Mouse (Mus musculus): Measurements from ENCODE around the gene Hist1h2bn. TPM values are rescaled to one million over a fixed set of nuclear protein-coding genes. Genes with fewer than 3 reads are reported as not detected.
"Not testable (repeated sequence)": the region's sequence is repeated elsewhere in the genome, so short reads cannot be mapped to it uniquely, and the experiment has no call there.

Gene Hist1h2bn
- polyA plus RNA-seq, 1 experiment from 2014 or later, result not detected

DNA sequence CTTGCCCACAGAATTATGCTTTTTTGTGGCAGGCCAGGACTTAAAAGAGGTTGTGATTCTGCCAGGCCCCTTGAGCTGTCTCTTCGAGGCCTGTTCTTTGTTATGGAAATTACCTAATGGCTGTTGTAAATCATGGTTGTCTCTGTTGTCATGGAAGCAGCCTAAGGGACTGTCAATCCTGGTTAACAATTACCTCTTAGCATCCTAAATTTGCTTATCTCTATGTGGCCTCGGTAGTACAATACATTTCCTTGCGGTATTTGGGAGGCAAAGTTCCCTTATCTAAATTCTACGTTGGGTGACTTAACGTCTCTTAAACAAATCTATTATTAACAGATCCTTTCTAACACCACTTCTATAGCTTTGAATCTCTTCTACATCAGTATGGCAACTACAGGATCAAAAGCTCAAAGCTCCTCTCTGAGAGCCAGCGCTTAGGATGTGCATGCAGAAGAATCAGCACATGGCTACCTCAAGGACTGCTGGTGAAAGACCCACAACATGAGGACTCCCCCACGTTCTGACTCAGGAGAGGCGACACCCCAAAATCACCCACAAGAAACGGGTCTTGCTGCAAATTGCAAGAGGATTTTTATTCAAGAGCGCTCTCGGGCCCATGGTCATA lies 25.9 kb upstream of the Hist1h2bn start:
- Histone ChIP-seq H3K27ac (peak overlapping the region; percentile 38; the same call in 1 of the 2 replicates), H3K9ac (no peak overlapping the region), H3K4me1 (replicated peaks; ENCODE audit: control insufficient read depth, insufficient read depth, low read length) (no peaks in the 10 kb centered on the region), H3K27me3 (ENCODE audit: control insufficient read depth, insufficient read depth, low read length) (no peaks in the 10 kb centered on the region), H3K4me3 (replicated peaks; ENCODE audit: low read length) (no peak overlapping the region), H3K9me3 (ENCODE audit: control insufficient read depth, low read length) (no peaks in the 10 kb centered on the region), H3K4me2 (replicated peaks) (no peak overlapping the region), H3K36me3 (replicated peaks; ENCODE audit: control insufficient read depth, insufficient read depth) (no peaks in the 10 kb centered on the region)
- 17% methylated on average over 11 of the region's 11 CpGs for WGBS
- DNase-seq (ENCODE audit: low spot score), result no peak
- ATAC-seq (ENCODE audit: low FRiP score), result peak; percentile 65; the same call in 1 of the 2 replicates

DNA sequence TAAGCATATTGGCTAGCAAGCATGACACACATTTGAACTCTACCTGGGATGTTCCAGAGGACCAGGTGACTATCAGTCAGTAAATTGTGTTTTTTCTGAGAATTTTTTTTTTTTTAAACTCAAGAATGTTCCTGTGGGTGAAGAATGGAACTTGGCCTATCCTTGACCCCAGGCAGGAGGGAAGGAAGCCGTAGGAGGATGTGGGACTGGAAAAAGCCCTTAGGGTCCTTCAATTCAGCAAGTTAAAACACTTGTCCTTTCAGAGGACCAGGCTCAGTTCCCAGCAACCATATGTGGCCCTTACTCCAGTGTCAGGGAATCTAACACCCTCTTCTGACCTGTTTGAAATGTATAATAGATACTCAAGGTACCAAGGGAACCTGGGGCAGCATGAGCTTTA lies 24.4 kb upstream of the Hist1h2bn start:
- Histone ChIP-seq H3K27ac (no peak overlapping the region), H3K4me2 (replicated peaks) (no peak overlapping the region), H3K36me3 (replicated peaks; ENCODE audit: control insufficient read depth, insufficient read depth) (no peaks in the 10 kb centered on the region), H3K9me3 (ENCODE audit: control insufficient read depth, low read length) (no peaks in the 10 kb centered on the region), H3K4me1 (replicated peaks; ENCODE audit: control insufficient read depth, insufficient read depth, low read length) (peaks cover 8% of the 10 kb centered on the region; the same call in 1 of the 2 replicates), H3K27me3 (ENCODE audit: control insufficient read depth, insufficient read depth, low read length) (no peaks in the 10 kb centered on the region), H3K4me3 (replicated peaks; ENCODE audit: low read length) (no peak overlapping the region), H3K9ac (no peak overlapping the region)
- ATAC-seq (ENCODE audit: low FRiP score) (no peak), DNase-seq (ENCODE audit: low spot score) (no peak)
- 59% methylated on average over 1 of the region's 1 CpGs for WGBS

- Histone ChIP-seq H3K27ac (peak overlapping the region; percentile 99), H3K4me2 (replicated peaks) (no peak overlapping the region), H3K36me3 (replicated peaks; ENCODE audit: control insufficient read depth, insufficient read depth) (no peaks in the 10 kb centered on the region), H3K27me3 (ENCODE audit: control insufficient read depth, insufficient read depth, low read length) (no peaks in the 10 kb centered on the region), H3K4me1 (replicated peaks; ENCODE audit: control insufficient read depth, insufficient read depth, low read length) (peaks cover 22% of the 10 kb centered on the region), H3K9ac (no peak overlapping the region), H3K9me3 (ENCODE audit: control insufficient read depth, low read length) (no peaks in the 10 kb centered on the region), H3K4me3 (replicated peaks; ENCODE audit: low read length) (no peak overlapping the region)
- DNase-seq (ENCODE audit: low spot score), result no peak
- peak; percentile 16; the same call in 1 of the 2 replicates for ATAC-seq (ENCODE audit: low FRiP score)
- WGBS, result 59% methylated on average over 5 of the region's 5 CpGs
Observed at GRCm38 (mm10) chr13:21733466-21733865, 20.5 kb upstream of the Hist1h2bn start.

DNA sequence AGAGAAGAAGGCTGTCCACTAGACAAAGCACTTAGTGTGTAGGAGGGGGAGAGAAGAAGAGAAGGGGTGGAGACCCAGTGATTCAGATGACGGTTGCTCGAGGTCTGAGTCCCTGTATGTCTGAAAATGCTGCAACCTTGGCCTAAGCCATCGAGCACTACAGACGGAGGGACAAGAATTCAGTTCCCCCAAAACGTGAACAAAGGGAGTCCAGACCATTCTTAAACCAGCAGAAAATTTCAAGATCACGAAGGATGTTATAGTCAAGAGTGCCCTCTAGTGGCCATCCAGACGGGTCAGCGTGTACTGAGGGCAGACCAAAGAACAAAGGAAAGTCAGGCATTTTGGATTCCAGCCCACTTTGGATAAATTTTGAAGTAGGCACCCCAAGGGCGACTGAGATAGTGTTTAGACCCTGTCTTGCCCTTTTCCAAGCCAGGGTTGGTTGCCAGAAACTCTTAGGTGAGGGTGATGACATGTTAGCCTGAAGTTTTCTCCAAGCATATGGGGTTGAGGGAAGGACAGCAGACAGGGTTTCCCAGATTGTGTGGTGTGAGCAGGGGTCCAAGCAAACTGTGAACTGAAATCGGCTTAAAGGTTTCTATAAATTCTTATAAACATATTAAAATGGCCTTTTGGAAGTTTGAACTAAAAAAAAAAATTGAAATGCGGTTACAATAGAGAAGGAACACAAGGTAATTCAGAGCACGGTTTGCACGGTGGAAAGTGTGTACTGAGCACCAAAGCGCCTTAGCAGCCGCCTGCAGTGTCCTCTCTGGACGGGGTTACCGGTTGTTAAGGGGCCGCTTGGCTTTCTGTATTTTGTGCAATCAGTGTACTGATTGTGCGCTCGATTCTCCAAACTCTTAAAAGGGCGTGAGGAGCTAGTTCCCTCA lies 19.7 kb upstream of the Hist1h2bn start:
- H3K4me1 ChIP-seq (replicated peaks; ENCODE audit: control insufficient read depth, insufficient read depth, low read length), result peaks cover 22% of the 10 kb centered on the region
- H3K9ac ChIP-seq, result peak overlapping the region; percentile 76
- H3K4me2 ChIP-seq (replicated peaks), result peak overlapping the region; percentile 88
- peak overlapping the region; percentile 99 for H3K27ac ChIP-seq
- WGBS, result under 1% methylated on average over 21 of the region's 21 CpGs
- H3K9me3 ChIP-seq (ENCODE audit: control insufficient read depth, low read length), result no peaks in the 10 kb centered on the region
- H3K4me3 ChIP-seq (replicated peaks; ENCODE audit: low read length), result peak overlapping the region; percentile 43
- ATAC-seq (ENCODE audit: low FRiP score) (peak; percentile 86), DNase-seq (ENCODE audit: low spot score) (peak; percentile 93)
- H3K27me3 ChIP-seq (ENCODE audit: control insufficient read depth, insufficient read depth, low read length), result no peaks in the 10 kb centered on the region
- no peaks in the 10 kb centered on the region for H3K36me3 ChIP-seq (replicated peaks; ENCODE audit: control insufficient read depth, insufficient read depth)

DNA sequence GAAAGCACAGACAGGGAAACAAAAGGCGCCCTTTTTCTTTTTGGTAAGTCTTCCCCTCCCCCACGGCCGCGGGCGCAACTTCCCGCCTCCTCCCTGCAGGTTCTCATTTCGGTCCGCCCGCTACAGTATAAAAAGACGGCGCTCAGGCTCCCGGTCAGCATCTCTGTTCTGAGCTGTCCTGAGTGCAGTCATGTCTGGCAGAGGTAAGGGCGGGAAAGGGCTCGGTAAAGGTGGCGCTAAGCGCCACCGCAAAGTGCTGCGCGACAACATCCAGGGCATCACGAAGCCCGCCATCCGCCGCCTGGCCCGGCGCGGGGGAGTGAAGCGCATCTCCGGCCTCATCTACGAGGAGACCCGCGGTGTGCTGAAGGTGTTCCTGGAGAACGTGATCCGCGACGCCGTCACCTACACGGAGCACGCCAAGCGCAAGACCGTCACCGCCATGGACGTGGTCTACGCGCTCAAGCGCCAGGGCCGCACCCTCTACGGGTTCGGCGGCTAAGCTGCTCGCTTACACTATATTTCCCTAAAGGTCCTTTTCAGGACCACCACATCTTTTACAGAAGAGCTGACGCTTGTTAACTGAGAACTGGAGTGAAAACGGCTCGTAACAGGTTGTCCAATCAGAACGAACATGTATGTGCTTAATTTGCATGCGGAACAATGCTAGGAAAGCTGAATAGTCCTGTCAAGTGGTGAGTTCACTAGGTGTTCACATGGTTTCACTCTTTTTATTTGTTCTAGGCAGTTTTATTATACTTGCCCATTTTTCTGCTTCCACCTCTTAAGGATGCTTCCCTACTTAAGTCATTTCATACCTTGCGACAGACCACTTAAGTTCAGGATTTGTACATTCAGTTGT lies 18.8 kb upstream of the Hist1h2bn start, which contains the start of gene Hist1h4j:
Hist1h4j (plus strand) TSS at position 159 of the 862 bp plus-strand sequence.
- Histone ChIP-seq H3K4me3 (replicated peaks; ENCODE audit: low read length) (peak within 1 kb of the TSS; percentile 43), H3K4me1 (replicated peaks; ENCODE audit: control insufficient read depth, insufficient read depth, low read length) (peaks cover 22% of the 10 kb centered on the region), H3K9ac (peak within 1 kb of the TSS; percentile 76), H3K27ac (peak within 1 kb of the TSS; percentile 99), H3K4me2 (replicated peaks) (peak within 1 kb of the TSS; percentile 88)
- H3K9me3 ChIP-seq (ENCODE audit: control insufficient read depth, low read length); H3K27me3 ChIP-seq (ENCODE audit: control insufficient read depth, insufficient read depth, low read length); H3K36me3 ChIP-seq (replicated peaks; ENCODE audit: control insufficient read depth, insufficient read depth): not testable (repeated sequence)
- WGBS, result under 1% methylated on average over 42 of the region's 56 CpGs
- DNase-seq (ENCODE audit: low spot score) (peak; percentile 92), ATAC-seq (ENCODE audit: low FRiP score) (peak; percentile 92)

DNA sequence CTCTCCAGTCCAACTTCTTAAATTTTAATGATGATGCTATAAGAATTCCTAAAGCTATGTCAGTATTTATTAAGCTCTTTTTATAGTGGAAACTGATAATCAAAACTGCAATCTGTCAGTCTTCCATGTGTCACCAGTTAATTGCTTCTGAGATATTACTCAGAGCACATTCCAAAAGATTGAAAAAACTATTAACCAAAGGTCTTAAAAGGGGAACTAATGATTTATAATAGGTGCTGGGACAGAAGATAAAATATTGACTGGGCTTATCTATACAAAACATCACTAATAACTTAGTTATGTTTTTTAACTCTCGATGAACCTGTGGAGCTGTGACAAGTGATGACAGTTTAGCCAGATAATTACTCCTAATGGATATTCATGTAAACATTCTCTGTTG lies 8.9 kb upstream of the Hist1h2bn start:
- H3K9me3 ChIP-seq (ENCODE audit: control insufficient read depth, low read length), result no peaks in the 10 kb centered on the region
- 91% methylated on average over 1 of the region's 1 CpGs for WGBS

DNA sequence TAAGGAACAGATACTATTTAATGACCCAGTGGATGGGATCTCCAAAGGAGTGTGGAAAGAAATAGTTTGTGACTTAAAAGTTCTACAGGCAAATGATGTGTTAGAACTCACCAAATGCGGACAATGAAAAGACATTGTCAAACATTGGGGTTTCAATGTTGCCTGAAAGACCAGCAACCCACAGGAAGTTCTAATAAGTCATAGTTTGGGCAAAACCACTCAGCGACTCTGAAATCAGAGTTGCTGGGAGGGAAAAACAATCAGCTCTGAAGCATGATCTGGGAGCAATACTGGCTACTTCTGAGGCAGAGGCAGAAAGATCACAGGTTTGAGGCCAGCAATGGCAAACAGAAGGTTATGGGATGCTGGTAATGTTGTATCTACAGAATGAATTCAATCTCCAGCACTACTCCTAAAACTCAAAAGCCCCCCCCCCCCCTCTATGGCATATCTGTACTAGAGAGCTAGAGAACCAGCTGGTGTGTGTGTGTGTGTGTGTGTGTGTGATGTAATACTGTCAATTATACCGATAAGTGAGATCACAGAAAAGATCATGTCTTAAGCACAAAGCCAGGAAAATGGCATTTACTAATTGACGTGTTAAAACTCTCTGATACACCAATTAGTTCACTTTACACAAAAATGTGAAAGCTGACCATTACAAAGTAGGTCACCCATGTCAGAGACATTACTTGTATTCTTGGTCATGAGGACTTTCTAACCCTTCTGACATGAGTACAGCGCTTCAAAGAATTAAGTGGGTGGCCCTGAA lies 4.3 kb upstream of the Hist1h2bn start:
- Histone ChIP-seq H3K36me3 (replicated peaks; ENCODE audit: control insufficient read depth, insufficient read depth) (no peaks in the 10 kb centered on the region), H3K4me3 (replicated peaks; ENCODE audit: low read length) (peak overlapping the region; percentile 53), H3K9me3 (ENCODE audit: control insufficient read depth, low read length) (no peaks in the 10 kb centered on the region), H3K4me1 (replicated peaks; ENCODE audit: control insufficient read depth, insufficient read depth, low read length) (peaks cover 34% of the 10 kb centered on the region), H3K27me3 (ENCODE audit: control insufficient read depth, insufficient read depth, low read length) (no peaks in the 10 kb centered on the region), H3K4me2 (replicated peaks) (peak overlapping the region; percentile 90), H3K9ac (peak overlapping the region; percentile 75), H3K27ac (peak overlapping the region; percentile 86)
- peak; percentile 35 for DNase-seq (ENCODE audit: low spot score)
- WGBS, result 5% methylated on average over 5 of the region's 5 CpGs
- ATAC-seq (ENCODE audit: low FRiP score), result no peak

More for the DNA sequence above, 8.9 kb upstream of the Hist1h2bn start:
- ATAC-seq (ENCODE audit: low FRiP score) (no peak), DNase-seq (ENCODE audit: low spot score) (no peak)
- Histone ChIP-seq H3K4me1 (replicated peaks; ENCODE audit: control insufficient read depth, insufficient read depth, low read length) (peaks cover 20% of the 10 kb centered on the region), H3K27ac (no peak overlapping the region), H3K4me3 (replicated peaks; ENCODE audit: low read length) (no peak overlapping the region), H3K4me2 (replicated peaks) (no peak overlapping the region), H3K27me3 (ENCODE audit: control insufficient read depth, insufficient read depth, low read length) (no peaks in the 10 kb centered on the region), H3K36me3 (replicated peaks; ENCODE audit: control insufficient read depth, insufficient read depth) (no peaks in the 10 kb centered on the region), H3K9ac (no peak overlapping the region)

- peak within 1 kb of the TSS; percentile 90 for H3K4me2 ChIP-seq (replicated peaks)
- H3K9ac ChIP-seq, result peak within 1 kb of the TSS; percentile 75
- H3K36me3 ChIP-seq (replicated peaks; ENCODE audit: control insufficient read depth, insufficient read depth); H3K27me3 ChIP-seq (ENCODE audit: control insufficient read depth, insufficient read depth, low read length); H3K9me3 ChIP-seq (ENCODE audit: control insufficient read depth, low read length): not testable (repeated sequence)
- DNase-seq (ENCODE audit: low spot score), result peak; percentile 95
- 0% methylated on average over 43 of the region's 56 CpGs for WGBS
- H3K4me3 ChIP-seq (replicated peaks; ENCODE audit: low read length), result peak within 1 kb of the TSS; percentile 53
- ATAC-seq (ENCODE audit: low FRiP score), result peak; percentile 91
- H3K27ac ChIP-seq, result peak within 1 kb of the TSS; percentile 86
- H3K4me1 ChIP-seq (replicated peaks; ENCODE audit: control insufficient read depth, insufficient read depth, low read length), result peaks cover 39% of the 10 kb centered on the region
Observed at GRCm38 (mm10) chr13:21750159-21751017, 3.5 kb upstream of the Hist1h2bn start, which contains the start of gene Hist1h4k. Hist1h4k (minus strand) TSS chr13:21750505.
